Mouse (Mus musculus): ENCODE measurements around the gene Myo3b. TPM values are rescaled to one million over a fixed set of nuclear protein-coding genes. Genes with fewer than 3 reads are reported as not detected.

Myo3b gene
- total RNA-seq, 2 experiments from 2014 or later: 0.52 to 0.68 TPM

DNA sequence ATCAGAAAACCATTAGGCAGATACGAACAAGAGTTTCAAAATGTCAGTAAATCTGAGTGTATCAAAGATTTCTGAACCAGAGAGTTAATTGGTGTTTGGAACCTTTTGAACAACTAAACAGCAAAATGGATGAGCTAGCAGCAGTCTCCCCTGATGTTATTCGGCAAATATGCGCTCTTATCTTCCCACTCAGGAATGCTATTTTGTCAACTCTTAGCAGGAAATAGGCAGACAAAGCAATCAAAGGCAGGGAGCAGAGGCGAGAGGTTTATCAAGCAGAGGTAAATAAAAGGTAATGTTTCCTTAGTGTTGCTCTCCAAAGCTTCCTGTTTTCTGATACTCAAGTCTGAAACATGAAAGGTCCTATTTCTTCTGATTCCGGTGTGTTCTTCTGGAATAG, 252.1 kb downstream of the Myo3b start:
- no peak for DNase-seq

DNA sequence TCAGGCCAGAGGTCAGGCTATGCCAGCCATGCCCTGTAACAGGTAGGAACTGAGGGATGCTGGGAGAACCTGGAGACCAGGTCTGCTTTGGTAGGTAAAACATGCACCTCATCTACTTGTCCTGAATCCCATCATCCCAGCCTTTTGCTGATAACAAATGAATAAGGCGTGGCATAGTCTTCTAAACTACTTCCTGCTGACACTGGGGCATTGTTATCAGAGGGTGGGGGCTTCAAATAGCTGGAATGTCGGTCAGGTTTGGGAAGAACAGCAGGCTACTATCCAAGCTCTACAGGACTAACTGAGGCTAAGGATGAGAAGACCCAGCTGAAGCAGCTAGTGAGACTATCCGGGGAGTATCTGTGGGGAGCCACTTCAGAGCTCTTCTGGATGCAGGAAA, 253.8 kb downstream of the Myo3b start:
- DNase-seq: no peak

DNA sequence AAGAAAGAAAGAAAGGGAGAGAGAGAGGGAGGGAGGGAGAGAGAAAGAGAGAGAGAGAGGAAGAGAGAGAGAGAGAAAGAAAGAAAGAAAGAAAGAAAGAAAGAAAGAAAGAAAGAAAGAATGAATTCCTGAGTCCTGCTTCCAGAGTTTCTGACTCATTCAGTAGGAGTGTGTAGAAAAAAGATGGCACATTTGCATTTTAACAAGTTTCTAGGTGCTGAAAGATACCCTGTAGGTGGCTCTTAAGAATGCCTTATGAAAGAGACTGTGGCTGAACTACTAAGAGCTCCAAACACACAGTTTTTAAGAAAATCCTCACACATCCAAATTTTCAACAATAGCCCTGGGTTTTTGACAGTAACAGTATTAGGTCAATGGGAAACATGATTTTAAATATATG, 264.0 kb downstream of the Myo3b start:
- no peak for DNase-seq

DNA sequence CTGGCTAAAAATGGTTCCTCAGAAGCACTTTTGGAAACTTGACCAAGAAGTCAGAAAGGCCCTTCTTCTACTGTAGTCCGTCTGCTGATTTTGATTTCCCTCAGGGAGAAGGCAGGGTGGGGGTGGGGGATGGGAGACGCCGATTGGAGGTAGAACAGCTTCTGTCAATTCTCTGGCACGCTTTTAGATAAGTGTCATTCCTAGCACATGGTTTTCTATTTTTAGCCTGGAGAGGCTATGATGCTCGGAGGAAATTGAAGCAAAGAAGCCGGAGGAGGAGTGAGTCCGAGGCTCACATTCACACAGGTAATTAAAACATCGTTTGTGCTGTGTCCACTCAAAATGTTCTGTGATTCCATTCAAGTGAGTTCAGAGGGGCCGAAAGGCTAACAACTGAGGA, 276.2 kb downstream of the Myo3b start:
- no peak for DNase-seq

DNA sequence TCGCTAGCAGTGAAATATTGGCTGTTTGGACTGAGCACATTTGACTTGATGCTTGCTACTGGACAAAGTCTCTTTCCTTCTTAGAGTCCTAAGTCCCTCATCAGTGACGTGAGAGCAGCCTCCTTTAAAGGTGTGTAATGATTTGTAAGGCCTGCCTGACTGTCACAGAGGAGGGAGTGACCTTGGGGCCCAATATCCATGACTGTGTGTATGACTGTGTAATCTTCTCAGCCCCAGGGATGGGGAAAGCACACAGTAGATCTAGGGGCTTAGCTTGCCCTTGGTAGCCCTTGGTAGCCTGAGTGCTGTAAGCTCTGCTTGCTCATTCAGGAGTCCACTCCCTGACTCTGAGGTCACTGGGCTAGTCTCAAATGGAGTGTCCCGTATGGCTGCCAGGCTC, 276.8 kb downstream of the Myo3b start:
- DNase-seq: no peak

DNA sequence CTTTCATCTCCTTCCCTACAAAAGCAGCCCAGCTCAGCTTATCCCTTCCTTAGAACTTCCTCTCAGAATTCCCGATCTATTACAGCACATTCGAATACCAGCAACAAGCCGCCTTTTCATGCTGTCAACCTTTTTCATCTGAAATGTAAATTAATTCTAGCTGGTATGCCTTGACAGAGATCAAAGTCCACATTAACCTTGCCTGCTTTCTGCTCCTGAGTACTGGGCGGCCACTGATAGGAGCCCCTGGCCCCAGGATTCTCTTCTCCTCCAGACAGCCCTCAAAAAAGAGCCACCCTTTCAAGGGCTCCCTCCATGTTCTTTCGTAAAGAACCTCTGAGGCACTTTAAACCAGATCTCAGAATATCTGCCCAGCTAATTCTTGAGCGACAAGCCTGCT, 278.9 kb downstream of the Myo3b start:
- DNase-seq: no peak

DNA sequence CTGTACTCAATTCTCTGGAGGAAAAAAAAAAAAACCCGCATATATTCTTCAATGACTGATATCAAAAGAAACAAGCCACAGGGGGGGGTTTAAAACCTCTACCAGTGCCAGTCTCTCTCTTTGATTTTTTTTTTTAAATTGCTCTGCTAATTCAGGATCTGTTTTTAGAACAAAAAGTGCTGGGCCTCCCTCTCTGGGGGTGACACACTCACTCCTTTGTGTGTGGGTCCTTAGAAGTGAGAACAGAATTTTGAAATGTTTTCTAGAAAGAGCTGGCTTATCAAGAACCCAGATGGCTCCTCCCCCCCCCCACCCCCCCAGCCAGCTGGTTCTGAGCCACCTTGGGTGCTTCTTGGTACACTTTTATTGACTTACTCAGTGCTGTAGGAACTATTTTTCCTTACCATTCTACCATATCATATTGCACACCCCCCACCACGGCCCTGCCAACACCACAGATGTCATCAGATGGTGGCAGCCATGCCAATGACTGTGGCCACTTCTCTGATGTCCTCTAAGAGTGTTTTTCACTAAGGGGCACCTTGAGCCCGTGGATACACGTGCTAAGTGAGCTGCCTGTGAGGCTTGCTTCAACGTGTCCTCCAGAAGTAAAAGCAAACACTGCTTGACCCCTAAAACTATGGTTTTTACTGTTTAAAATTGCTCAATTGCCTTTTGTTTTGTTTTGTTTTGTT, 280.1 kb downstream of the Myo3b start:
- DNase-seq: no peak

DNA sequence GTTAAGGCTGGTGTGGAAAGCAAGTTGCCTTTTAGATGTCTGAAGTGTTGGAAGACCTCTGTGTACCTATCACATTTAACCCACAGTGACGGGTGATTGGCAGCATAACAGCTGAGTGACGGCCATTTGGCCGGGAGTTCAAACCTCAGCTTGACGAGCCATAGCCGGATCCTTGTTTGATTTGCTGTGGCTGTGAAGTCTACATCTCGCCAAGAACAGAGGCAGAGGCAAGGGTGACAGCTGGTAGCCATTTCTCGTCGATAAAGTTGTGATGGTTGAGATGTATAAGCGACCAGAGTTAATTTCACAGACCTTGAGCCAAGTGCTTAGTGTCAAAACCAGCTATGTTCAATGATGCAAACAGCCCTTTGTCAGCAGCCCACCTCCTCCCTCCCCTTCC, 283.8 kb downstream of the Myo3b start:
- no peak for DNase-seq

DNA sequence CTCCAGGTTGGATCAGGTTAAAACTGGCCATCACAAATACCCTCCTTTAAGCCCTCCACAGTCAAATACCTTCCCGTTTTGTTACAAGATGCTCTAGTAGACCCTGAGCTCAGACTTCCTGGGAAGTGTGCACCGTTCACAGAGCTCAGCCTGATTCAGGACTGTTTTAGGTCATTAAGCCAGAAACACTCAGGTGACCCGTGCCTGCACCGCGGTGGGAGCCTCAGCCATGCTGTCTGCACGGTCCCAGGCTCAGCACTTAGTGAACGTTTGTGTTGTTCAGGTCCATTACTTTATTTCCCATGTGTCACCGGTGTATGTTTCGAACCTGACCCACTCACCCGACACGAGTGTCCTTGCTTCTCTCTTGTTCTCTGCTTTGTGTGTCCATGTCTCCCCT, 288.7 kb downstream of the Myo3b start:
- no peak for DNase-seq

DNA sequence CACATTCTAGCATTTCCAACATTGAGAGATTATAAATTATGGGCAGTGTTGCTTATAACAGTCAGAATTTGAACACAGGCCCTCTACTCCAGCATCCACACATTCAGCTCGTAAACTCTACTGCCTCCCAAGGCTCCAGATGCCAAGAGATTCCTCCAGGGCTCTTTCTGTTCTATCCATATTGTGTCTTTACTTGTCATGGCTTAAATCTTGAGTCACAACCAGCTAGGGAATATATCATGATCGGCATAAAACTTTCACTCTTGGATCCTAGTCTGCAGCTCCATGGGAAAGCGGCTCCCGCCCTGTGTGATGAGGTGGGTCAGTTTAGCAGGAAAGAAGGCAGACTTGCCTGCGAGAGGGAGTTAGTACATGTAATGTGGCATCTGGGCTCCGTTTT, 294.0 kb downstream of the Myo3b start:
- no peak for DNase-seq

DNA sequence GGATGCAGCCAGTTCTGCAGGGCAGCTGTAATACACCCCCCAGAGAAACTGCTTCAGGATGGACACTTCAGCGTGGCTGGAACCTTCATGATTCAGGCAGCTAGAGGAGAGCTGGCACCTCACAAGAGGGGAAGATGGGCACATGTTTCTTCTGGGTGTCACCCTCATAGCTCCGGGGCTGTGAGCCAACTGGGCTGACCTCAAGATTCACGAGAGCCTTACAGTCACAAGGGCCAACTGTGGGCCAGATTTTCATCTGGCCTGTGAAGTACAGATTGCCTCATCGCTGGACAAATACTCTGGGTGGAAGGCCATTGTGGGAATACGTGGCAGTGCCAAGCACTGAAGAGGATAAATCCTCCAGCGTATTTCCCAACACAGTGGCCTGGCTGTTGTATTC, 294.6 kb downstream of the Myo3b start:
- DNase-seq: no peak

DNA sequence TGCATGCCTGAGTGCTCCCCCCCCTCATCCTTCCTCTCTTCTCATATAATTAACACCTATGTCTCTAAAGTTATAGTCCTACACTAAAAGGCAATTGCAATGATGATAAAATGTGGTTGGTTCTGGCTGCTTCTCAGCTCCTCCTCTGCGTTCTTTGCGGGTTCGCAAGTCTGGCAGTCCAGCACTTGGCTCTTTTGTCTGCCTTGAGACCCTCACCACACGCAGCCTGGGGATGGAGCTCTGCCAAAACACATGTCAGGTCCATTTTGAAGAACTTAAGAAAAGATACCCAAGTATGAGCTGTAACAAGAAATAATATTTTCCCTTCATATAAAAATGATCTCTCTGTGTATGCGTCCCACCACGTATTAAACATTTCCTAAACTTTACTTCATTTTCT, 297.6 kb downstream of the Myo3b start:
- no peak for DNase-seq

DNA sequence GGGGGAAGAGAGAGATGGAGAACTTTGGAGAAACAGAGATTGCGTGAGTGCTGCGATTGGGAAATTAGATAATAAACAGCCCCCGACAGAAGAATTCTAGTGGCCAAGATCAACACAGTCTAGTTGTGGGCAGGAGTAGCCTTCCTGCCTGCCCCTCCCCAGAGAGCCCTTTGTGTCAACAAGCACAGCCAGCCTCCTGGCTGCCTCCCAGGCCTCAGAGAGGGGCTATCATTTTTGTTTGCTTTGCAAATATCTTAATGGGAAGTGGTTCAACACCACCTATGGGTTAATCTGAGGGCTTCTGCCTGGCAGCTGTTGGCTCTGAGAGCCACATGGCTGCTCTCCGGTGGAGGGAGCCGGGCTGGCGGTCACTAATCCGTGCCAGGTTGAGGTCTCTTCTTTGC, 298.3 kb downstream of the Myo3b start:
- DNase-seq: peak; percentile 34

DNA sequence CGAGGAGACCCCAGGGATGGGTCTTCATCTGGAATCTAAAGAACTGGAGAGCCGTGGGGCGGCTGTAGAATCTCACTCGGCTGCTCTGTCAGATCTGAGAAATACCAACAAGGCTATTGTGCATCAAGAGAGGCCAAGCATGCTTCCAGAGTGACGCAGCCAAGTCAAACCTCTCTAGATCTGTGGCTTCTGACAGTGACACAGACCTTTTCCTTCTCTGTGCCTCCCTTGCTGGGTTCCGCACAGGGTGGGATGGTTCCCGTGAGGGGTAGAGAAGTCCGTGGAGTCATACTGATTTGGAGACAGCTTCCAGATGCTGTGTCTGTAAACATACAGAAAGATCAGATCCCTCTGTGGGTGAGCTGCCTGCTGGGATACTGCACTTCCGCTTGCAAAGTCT, 298.9 kb downstream of the Myo3b start:
- DNase-seq: no peak

DNA sequence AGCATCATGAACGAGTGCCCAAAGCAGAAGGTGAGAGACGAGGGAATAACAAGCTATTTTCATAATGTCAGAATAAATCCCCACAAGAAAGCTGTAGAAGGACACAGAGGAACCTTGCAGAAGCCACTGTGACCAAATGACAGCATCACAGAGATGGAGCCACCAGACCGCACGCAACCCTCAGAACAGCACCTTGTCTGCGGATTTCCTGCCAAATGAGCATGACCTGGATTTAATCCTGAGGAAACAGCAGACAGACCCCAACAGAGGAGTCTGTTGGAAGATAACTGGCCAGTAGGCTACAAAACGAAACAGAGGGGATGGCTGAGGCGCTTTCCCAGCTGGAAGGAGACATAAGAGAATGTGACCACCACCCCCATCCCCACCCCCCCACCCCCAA, 300.1 kb downstream of the Myo3b start:
- no peak for DNase-seq

DNA sequence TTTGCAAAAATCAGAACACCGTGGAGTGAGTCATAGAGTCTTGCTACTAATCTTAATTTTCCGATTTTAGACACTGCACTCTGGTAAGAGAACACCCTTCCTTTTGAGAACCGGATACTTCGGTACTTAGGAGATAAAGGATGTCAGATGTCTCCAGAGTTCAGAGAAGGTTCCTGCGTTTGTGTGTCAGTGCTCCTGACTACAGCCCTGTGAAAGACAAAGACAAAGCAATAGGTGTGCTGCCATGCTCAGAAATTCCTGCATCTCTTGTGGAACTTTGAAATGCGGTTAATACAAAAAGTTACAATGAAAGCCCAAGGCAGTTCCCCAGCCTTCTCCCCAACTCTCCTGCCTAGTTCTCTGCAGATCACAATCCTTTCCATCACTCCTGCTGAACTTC, 300.6 kb downstream of the Myo3b start:
- DNase-seq: no peak

DNA sequence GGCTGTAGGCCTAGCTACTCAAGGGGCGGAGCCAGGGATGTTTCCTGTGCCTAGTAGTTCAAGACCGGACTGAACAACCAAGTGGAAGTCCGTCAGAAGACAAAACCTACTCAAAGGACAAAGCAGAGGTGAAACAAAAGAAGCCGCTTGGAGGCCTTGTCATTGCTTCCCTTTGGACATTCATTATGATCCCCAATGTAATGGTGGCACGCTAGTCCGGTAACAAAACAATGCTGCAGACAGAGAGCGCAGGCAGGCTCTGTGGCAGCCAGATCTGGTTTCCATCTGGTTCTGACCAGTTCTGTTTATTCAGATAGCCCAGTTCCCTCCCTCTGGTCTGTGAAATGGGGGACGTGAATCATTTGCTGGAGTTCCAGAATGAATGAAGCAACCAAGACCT, 301.3 kb downstream of the Myo3b start:
- DNase-seq: no peak

DNA sequence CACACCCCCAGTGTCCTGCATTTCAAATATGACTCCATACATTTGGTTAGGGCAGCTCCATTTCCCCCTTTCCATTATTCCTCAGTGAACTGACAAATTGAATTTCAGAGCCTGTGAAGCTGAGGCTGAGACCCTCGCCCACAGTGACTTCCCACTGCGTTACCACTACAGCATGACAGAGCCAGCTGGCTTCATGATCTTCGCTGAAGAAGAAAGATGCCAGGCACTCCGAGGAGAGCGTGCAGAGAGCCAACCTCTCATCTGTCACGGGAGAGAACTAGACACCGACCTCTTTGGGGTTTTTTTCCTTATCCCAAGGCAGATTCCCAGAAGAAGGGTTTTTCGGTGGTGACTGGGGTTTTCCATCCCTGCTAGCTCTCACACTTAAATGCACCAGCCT, 306.2 kb downstream of the Myo3b start:
- DNase-seq: no peak

DNA sequence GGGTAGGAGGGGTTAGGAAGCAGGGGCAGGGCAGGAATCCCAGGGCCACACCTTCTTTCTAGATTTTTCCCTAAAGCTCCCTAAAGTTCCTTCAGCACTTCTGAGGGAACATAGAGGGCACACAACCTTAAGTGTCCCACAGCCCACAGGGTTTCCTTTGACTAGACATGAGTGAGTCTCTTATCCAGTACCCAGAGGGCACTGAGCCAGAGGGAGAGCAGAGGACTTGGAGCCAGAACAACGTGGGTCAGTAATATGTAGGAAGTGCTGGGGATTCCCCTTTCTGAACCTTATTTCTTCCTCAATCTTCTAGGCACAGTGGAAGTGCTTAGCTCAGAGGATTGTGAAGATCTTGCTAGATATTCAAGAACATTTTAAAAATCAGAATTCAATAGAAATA, 308.6 kb downstream of the Myo3b start:
- DNase-seq: peak; percentile 23

DNA sequence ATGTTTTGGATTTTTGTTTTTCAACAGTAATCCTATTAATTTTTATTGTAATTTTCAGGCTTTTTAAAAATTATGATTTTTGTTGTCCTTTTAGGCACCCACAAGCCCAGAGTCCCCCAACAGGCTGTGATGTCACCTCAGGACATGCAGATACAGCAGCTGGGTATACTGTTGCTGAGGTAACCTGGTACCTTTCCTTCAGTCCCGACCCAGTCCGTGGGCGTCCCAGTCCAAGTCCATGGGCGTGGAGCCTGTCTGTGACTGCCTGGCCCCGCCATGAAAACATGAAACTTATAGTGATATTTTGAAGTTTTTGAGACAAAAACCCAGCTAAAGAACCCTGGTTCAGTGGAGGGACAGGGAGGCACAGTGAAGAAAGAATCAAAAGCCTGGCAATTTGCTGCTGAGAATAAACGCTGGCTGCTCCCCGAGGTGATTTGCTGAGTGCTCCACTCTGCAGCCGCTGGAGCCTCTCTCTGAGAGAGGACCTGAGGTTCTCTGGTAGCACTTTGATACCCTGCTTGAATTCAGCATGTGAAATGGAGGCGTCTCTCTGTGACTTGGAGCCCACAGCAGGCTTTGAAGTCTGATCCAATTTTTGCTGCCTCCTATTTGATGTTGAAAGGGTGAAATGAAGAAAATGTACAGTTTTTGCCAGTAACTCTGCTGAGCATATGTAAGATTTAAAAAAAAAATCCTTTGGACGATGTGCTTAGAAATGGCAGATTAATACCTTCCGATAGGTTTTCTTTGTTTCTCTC, 310.0 kb downstream of the Myo3b start:
- DNase-seq: no peak

DNA sequence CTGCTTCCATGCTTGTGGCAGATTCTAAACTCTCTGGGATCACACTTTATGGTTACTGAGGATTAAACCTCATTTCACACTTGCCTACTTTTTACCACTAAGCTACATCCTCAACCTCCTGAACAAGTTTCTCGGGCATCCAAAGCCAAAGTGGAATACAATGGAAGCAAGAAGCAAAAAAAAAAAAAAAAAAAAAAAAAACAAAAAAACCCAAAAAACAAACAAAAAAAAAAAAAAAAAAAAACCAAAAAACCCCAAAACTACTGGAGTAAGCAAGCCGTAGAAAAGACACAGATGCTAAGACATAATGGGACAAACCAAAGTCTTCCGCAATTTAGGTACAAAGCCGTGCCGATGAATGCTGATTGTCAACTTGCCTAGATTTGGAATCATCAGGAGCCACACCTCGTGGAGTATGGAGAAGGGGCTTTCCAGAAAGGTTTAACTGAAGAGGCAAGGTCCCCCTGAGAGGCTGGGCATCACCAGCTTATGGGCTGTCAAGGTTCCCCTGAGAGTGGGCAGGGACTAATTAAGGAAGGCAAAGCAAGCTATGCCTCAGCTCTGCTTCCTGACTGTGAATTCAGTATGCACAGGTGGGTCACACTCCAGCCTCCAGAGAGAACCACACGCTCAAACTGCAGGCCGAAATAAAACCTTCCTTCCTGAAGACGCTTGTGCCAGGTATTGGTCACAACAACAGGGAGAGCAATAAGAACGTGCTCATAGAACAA, 313.7 kb downstream of the Myo3b start:
- DNase-seq: no peak

DNA sequence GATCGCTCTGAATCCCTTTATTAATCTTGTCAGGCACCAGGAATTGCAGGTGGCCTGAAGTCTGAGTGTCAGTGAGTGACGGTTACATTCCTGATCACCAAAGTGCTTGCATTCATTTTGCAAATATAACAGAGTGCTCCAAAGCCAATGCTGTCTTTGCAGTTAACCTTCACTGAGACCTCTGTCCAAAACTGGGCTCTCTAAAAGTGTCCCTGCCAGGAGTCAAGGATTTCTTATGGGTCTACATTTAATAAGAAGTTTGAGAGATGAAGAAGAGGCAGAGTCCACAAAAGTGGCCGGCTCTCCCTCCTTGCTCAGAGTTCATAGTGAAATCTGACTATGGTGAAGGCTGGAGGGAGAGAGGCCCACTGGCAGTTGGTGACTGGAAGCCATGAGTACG, 315.1 kb downstream of the Myo3b start:
- DNase-seq: no peak

DNA sequence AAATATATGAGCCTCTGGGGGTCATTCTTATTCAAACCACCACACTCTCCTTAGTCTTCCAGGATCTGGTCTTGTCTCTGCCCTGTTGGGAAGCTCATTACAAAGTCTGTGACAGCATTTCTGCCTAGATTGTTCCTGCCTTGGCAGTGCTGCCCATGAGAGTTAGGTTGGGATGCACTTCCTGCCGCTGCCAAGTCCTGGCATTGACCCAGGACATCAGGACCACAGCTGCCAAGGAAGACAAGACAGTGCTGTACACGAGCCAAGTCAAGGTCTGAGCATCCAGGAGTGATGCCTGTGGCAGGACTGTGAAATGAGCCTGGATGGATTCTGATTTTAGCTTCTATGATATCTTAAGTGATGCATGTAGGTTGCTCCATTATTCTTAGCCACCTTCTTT, 316.1 kb downstream of the Myo3b start:
- no peak for DNase-seq

DNA sequence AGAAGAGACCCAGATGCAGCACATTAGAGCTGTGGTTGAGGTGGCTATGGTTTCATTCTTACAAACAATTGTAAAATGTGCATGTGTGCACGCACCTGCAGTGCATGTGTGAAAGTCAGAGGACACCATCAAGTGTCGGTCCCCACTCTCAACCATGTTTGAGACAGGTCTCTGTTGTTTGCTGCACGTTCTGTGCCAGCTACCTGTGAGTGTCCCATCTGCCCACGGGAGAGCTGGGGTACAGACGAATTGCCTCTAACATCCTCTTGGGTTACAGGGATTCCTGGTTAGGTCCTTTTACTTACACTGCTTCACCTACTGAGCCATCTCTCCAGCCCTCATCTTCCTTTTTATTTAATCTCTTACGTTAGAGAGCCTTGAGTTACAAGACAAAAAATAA, 330.5 kb downstream of the Myo3b start:
- DNase-seq: no peak
